Mouse (Mus musculus) right cerebral cortex, postnatal 10 days (tissue): ENCODE measurements around the gene Olfr809.

Experiments used
- DNase-seq, 2 experiments: peaks; one replicate each; pipeline ENCODE4 v3.0.0; 2021; ENCODE audit warnings: low spot score in 2 of 2

The Olfr809 gene

DNA sequence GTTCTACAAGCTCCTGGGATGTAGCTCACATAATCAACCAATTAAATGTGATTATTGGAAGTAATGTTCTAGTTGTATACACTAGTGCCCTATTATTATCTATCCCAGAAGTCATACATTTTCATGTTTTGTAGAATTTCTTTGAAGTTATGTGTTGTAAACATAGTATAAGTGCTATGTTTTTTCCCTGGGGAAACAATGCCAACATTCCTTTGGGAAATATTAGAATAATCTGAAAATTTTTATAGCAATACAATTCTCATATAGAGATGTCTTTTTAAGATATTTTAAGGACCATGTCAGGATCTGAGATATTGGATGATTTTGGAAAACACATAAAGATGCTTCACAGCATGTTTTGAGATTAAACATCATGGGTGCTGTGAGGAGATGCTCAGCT, at the start of gene Olfr809:
Gene Olfr809 (plus strand): TSS at position 301 of the 400 bp plus-strand sequence.
- DNase-seq: no peak

DNA sequence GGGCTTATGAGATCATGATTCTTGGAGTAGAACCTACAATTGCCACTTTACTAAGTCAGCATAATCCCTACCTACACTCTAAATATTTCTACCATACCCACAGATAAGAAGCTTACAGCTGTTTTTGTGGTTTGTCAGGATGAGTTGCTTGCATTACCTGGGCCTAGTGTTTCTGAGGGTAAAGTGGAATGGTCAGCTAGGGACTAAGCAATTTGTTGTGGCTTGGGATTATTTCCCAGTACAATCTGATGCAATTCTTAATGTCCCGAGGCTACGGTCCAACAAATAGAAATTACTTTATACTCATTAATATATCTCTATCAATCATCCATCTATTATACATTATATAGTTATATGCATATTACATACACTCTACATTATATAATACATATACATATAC, 45.2 kb upstream of the Olfr809 start, which contains the start of gene Olfr805:
Gene Olfr805 (minus strand): TSS at position 101 of the 400 bp plus-strand sequence.
- DNase-seq: no peak

DNA sequence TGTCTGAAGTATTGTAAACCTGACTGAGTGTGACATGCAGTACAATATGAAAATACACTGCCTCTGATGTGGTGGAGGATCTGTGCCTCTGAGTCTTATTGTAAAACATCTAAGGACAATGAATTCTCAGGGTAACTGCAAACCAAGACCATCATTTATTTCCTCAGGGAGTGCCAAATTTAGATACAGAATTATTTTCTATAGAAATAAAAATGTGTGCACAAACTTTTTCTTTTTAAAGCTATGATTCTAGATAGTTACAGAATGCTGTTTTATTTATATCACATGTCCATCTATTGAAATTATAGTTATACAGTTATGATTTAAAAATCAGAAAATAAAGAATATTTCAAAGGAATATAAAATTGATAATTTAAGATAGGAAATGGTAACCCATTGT, 32.6 kb upstream of the Olfr809 start, which contains the start of gene Olfr806:
Gene Olfr806 (minus strand): TSS at position 101 of the 400 bp plus-strand sequence.
- DNase-seq: no peak

- DNase-seq: no peak
Measured at GRCm38 (mm10) chr10:129757693-129758092, 16.7 kb upstream of the Olfr809 start, which contains the start of gene Olfr807. Olfr807 (minus strand) TSS chr10:129757793.

DNA sequence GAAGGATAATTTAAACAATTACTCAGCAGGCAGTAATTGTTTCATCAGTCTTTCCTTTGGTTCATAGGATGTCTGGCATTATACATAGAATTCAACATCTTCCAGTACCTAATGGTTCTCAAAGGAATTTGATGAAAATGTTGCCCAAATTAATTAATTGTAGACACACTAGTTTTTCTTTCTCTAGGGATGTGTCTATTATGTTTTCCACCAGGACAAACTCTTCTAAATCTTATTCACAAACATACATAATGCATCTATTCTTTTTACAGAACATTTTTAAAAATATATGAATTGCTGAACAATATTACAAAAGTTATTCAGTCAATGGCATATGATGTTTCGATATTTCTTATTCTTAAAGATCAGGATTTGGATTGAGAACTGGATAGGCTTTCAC, 9.3 kb upstream of the Olfr809 start, which contains the start of gene Olfr808:
Gene Olfr808 (plus strand): TSS at position 301 of the 400 bp plus-strand sequence.
- no peak for DNase-seq

DNA sequence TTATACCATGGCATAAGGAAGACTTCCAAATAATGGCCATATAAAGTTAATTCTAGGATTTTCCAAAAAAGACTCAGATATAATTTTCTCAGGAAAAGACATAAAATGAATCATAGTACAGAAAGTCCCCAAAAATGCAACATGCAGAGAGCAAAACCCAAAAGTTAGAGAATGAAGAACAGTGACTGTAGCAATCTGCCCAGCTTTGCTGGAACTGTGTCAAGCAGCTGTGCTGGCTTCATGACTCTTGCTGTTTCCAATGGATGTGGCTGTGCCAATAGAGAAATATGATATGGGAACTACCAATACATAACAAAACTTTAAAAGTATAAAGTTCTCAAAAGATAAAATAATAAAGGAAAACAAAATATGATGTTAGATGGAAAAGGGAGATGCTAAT, 3.7 kb downstream of the Olfr809 start:
- DNase-seq: no peak

GRCm38 (mm10) chr10:129794817-129795216, 20.4 kb downstream of the Olfr809 start, which contains the start of gene Olfr810:
Olfr810 (minus strand) TSS chr10:129794917.
- no peak for DNase-seq

GRCm38 (mm10) chr10:129804296-129804695, 29.9 kb downstream of the Olfr809 start, which contains the start of gene Olfr811:
Olfr811 (minus strand) TSS chr10:129804396.
- no peak for DNase-seq
